Mouse (Mus musculus) midbrain, embryonic 12.5 days (tissue): ENCODE data around the gene Eif2b1. TPM values are rescaled to one million over a fixed set of nuclear protein-coding genes. Genes with fewer than 3 reads are reported as not detected.
A peak's percentile ranks its signal among the peaks of the same experiment; 100 is the strongest.
"Not testable (repeated sequence)": the region's sequence is repeated elsewhere in the genome, so short reads cannot be mapped to it uniquely, and the experiment has no call there.

ENCODE experiments used
- ATAC-seq: fragments of 200-750 bp; cut with Nextera tagmentation; 2 replicates; pipeline ENCODE4 v1.8.0; 2017; ENCODE audit warnings: low read depth, moderate TSS enrichment, moderate library complexity; ENCODE audit not compliant: low FRiP score
- H3K27ac ChIP-seq: fragments of 300-500 bp; sonication (generic); replicated peaks from 2 replicates; pipeline ENCODE4 v1.5.1; 2016; ENCODE audit warnings: mild to moderate bottlenecking
- H3K27me3 ChIP-seq: fragments of 300-500 bp; sonication (generic); 2 replicates; pipeline ENCODE4 v1.6.1; 2016; ENCODE audit warnings: mild to moderate bottlenecking
- H3K36me3 ChIP-seq: fragments of 300-500 bp; sonication (generic); 2 replicates; pipeline ENCODE4 v1.6.1; 2016
- H3K4me1 ChIP-seq: fragments of 300-500 bp; sonication (generic); 2 replicates; pipeline ENCODE4 v1.6.1; 2016
- H3K4me2 ChIP-seq: fragments of 300-500 bp; sonication (generic); replicated peaks from 2 replicates; pipeline ENCODE4 v1.6.1; 2016; ENCODE audit warnings: mild to moderate bottlenecking, moderate library complexity
- H3K4me3 ChIP-seq: fragments of 300-500 bp; sonication (generic); 2 replicates; pipeline ENCODE4 v1.5.1; 2016; ENCODE audit warnings: mild to moderate bottlenecking
- H3K9ac ChIP-seq: fragments of 300-500 bp; sonication (generic); replicated peaks from 2 replicates; pipeline ENCODE4 v1.6.1; 2016; ENCODE audit warnings: mild to moderate bottlenecking, moderate library complexity
- H3K9me3 ChIP-seq: fragments of 300-500 bp; sonication (generic); 2 replicates; pipeline ENCODE4 v1.6.1; 2016; ENCODE audit warnings: mild to moderate bottlenecking
- WGBS: fragments of 180-500 bp; shearing (Covaris S2); methylation state at CpG from one replicate; pipeline ENCODE4 v1.1.7; 2016; 5-methylcytosine and 5-hydroxymethylcytosine counted together
- polyA plus RNA-seq: library from polyadenylated mRNA; unstranded; fragments of >200 nt; fragmentation: Nextera tagmentation; extraction: Ambion mirVana; gene quantifications from 2 replicates; pipeline ENCODE4 v1.2.1, GENCODE M21; 2016

The Eif2b1 gene
- polyA plus RNA-seq, 1 experiment from 2014 or later: 71.2 TPM

- no peak overlapping the region for H3K27ac ChIP-seq
- peak overlapping the region; percentile 81 for H3K4me3 ChIP-seq
Measured at GRCm38 (mm10) chr5:124598224-124599174, 19.6 kb upstream of the Eif2b1 start.

GRCm38 (mm10) chr5:124592768-124593167 lies 13.8 kb upstream of the Eif2b1 start:
- no peak for ATAC-seq
- H3K9ac ChIP-seq: no peak overlapping the region
- H3K27ac ChIP-seq: no peak overlapping the region
- H3K4me2 ChIP-seq: no peak overlapping the region
- no peaks in the 10 kb centered on the region for H3K4me1 ChIP-seq
- no peak overlapping the region for H3K4me3 ChIP-seq
- no peaks in the 10 kb centered on the region for H3K27me3 ChIP-seq
- peaks cover 81% of the 10 kb centered on the region for H3K36me3 ChIP-seq
- no peaks in the 10 kb centered on the region for H3K9me3 ChIP-seq
- WGBS: 96% methylated on average over 3 of the region's 3 CpGs

More at GRCm38 (mm10) chr5:124598224-124599174, 19.6 kb upstream of the Eif2b1 start:
- H3K4me1 ChIP-seq: peaks cover 15% of the 10 kb centered on the region
- peak; percentile 100 for ATAC-seq
- 6% methylated on average over 29 of the region's 30 CpGs for whole genome bisulfite sequencing
- peak overlapping the region; percentile 72 for H3K9ac ChIP-seq
- H3K9me3 ChIP-seq: no peaks in the 10 kb centered on the region
- H3K27me3 ChIP-seq: no peaks in the 10 kb centered on the region
- peaks cover 52% of the 10 kb centered on the region for H3K36me3 ChIP-seq
- peak overlapping the region; percentile 91 for H3K4me2 ChIP-seq

- Histone ChIP-seq H3K36me3 (peaks cover 49% of the 10 kb centered on the region), H3K9ac (no peak overlapping the region), H3K4me2 (no peak overlapping the region), H3K4me3 (no peak overlapping the region), H3K27me3 (no peaks in the 10 kb centered on the region), H3K4me1 (peaks cover 26% of the 10 kb centered on the region), H3K9me3 (no peaks in the 10 kb centered on the region), H3K27ac (no peak overlapping the region)
- WGBS: 92% methylated on average over 5 of the region's 5 CpGs
- ATAC-seq: no peak
Measured at GRCm38 (mm10) chr5:124582515-124582914, 3.6 kb upstream of the Eif2b1 start.

GRCm38 (mm10) chr5:124575467-124575866 lies 3.5 kb downstream of the Eif2b1 start:
- ATAC-seq: no peak
- Histone ChIP-seq H3K4me1 (peaks cover 21% of the 10 kb centered on the region), H3K4me3 (no peak overlapping the region), H3K27ac (no peak overlapping the region), H3K4me2 (no peak overlapping the region), H3K9ac (no peak overlapping the region), H3K27me3 (no peaks in the 10 kb centered on the region), H3K9me3 (no peaks in the 10 kb centered on the region), H3K36me3 (peaks cover 63% of the 10 kb centered on the region)
- 96% methylated on average over 7 of the region's 7 CpGs for WGBS

GRCm38 (mm10) chr5:124571068-124571467 lies 7.9 kb downstream of the Eif2b1 start:
- no peaks in the 10 kb centered on the region for H3K4me1 ChIP-seq
- H3K9me3 ChIP-seq: no peaks in the 10 kb centered on the region
- H3K9ac ChIP-seq: no peak overlapping the region
- H3K27ac ChIP-seq: no peak overlapping the region
- no peak overlapping the region for H3K4me2 ChIP-seq
- no peak overlapping the region for H3K4me3 ChIP-seq
- H3K27me3 ChIP-seq: no peaks in the 10 kb centered on the region
- ATAC-seq: no peak
- peaks cover 98% of the 10 kb centered on the region for H3K36me3 ChIP-seq
- 89% methylated on average over 12 of the region's 12 CpGs for WGBS

DNA sequence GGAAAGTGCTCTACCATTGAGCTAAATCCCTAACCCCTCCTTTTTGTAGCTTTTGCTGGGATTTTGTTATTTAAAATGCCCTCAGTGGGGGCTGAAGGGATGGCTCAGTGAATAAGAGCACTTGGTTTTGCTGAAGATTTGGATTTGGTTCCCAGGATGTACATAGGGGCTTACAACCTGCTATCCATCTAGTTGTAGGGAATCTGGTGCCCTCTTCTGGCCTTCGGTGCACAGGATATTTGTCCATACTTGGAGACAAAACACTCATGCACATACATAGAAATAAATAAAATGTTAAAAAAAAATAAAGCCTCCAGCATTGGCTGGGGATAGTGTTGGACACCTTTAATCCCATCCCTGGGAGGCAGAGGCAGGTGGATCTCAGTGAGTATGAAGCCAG lies 23.8 kb downstream of the Eif2b1 start:
- Histone ChIP-seq H3K4me1 (peaks cover 18% of the 10 kb centered on the region), H3K27ac (no peak overlapping the region), H3K4me3 (no peak overlapping the region), H3K4me2 (no peak overlapping the region), H3K36me3 (peaks cover 60% of the 10 kb centered on the region), H3K9me3 (no peaks in the 10 kb centered on the region), H3K27me3 (no peaks in the 10 kb centered on the region), H3K9ac (no peak overlapping the region)
- no peak for ATAC-seq
- WGBS: 84% methylated on average over 1 of the region's 1 CpGs

DNA sequence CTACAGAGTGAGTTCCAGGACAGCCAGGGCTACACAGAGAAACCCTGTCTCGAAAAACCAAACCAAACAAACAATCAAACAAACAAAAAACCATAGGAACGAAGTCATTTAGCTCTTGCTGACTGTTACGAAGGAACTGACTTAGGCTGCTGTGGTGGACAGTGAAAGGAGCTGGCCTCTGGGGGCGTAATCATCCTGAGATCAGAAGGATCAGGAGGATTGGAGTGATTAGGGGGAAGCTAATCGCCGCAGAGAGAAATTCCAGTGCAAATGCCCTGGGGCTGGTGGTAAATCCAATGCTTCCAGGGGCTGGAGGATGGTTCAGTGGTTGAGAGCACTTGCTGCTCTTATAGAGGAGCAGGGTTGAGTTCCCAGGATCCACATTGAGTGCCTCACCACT lies 25.3 kb downstream of the Eif2b1 start:
- Histone ChIP-seq H3K9me3 (no peaks in the 10 kb centered on the region), H3K9ac (no peak overlapping the region), H3K27ac (no peak overlapping the region), H3K36me3 (peaks cover 48% of the 10 kb centered on the region), H3K4me1 (peaks cover 18% of the 10 kb centered on the region), H3K4me3 (peak overlapping the region; percentile 71), H3K27me3 (no peaks in the 10 kb centered on the region), H3K4me2 (peak overlapping the region; percentile 78)
- WGBS: 73% methylated on average over 6 of the region's 6 CpGs
- no peak for ATAC-seq

- ATAC-seq: peak; percentile 84
- peak within 1 kb of the TSS; percentile 68 for H3K9ac ChIP-seq
- peaks cover 18% of the 10 kb centered on the region for H3K4me1 ChIP-seq
- peak within 1 kb of the TSS; percentile 74 for H3K27ac ChIP-seq
- WGBS: 1% methylated on average over 64 of the region's 66 CpGs
- H3K9me3 ChIP-seq: no peaks in the 10 kb centered on the region
- H3K27me3 ChIP-seq: no peaks in the 10 kb centered on the region
- H3K36me3 ChIP-seq: peaks cover 48% of the 10 kb centered on the region
- peak within 1 kb of the TSS; percentile 71 for H3K4me3 ChIP-seq
- peak within 1 kb of the TSS; percentile 78 for H3K4me2 ChIP-seq
Measured at GRCm38 (mm10) chr5:124552558-124553307, 26.2 kb downstream of the Eif2b1 start, which contains the start of gene Ddx55. Ddx55 (plus strand) TSS chr5:124552864.

DNA sequence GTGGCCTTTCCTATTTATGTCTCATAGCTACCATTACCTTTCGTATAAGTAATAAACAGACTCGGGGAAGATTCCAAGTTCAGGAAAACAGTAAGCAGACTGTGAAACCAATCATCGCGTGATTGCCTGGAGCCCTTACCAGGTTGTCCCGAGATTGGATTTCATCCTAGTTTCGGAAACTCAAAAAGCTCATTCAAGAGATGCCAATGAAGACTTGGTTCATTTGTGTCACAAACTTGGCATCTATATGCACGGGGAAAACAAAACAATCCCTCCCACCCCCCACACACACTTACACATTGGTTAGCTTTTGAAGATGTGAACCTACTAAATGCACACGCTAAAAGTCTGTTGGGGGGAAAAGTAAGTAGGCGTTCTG lies 26.8 kb downstream of the Eif2b1 start:
- no peaks in the 10 kb centered on the region for H3K27me3 ChIP-seq
- H3K9ac ChIP-seq: peak overlapping the region; percentile 68
- peak overlapping the region; percentile 71 for H3K4me3 ChIP-seq
- peak overlapping the region; percentile 74 for H3K27ac ChIP-seq
- peak overlapping the region; percentile 78 for H3K4me2 ChIP-seq
- ATAC-seq: no peak
- peaks cover 18% of the 10 kb centered on the region for H3K4me1 ChIP-seq
- peaks cover 47% of the 10 kb centered on the region for H3K36me3 ChIP-seq
- H3K9me3 ChIP-seq: no peaks in the 10 kb centered on the region
- 16% methylated on average over 9 of the region's 9 CpGs for WGBS

- H3K4me2 ChIP-seq: peak overlapping the region; percentile 78
- peak overlapping the region; percentile 71 for H3K4me3 ChIP-seq
- not testable (repeated sequence) for H3K9me3 ChIP-seq, H3K27me3 ChIP-seq, ATAC-seq, H3K27ac ChIP-seq
- 29% methylated on average over 5 of the region's 5 CpGs for WGBS
- peaks cover 18% of the 10 kb centered on the region for H3K4me1 ChIP-seq
- peaks cover 47% of the 10 kb centered on the region for H3K36me3 ChIP-seq
- H3K9ac ChIP-seq: peak overlapping the region; percentile 68
Measured at GRCm38 (mm10) chr5:124551349-124552093, 27.4 kb downstream of the Eif2b1 start.

GRCm38 (mm10) chr5:124550737-124551136 lies 28.2 kb downstream of the Eif2b1 start:
- ATAC-seq, H3K27me3 ChIP-seq, H3K9ac ChIP-seq, H3K4me3 ChIP-seq, H3K4me2 ChIP-seq, H3K9me3 ChIP-seq, H3K27ac ChIP-seq: not testable (repeated sequence)
- H3K36me3 ChIP-seq: peaks cover 48% of the 10 kb centered on the region
- WGBS: 87% methylated on average over 4 of the region's 4 CpGs
- H3K4me1 ChIP-seq: peaks cover 18% of the 10 kb centered on the region
